Mouse (Mus musculus) hindbrain, embryonic 13.5 days (tissue): ENCODE measurements around the gene Paqr8. TPM values are rescaled to one million over a fixed set of nuclear protein-coding genes. Genes with fewer than 3 reads are reported as not detected.

ENCODE experiments used
- ATAC-seq: fragments of 200-750 bp; cut with Nextera tagmentation; 2 replicates; pipeline ENCODE4 v1.8.0; 2017; ENCODE audit warnings: moderate TSS enrichment; ENCODE audit not compliant: low FRiP score
- H3K27ac ChIP-seq: fragments of 300-500 bp; sonication (generic); 2 replicates; pipeline ENCODE4 v1.5.1; 2015; ENCODE audit warnings: inconsistent platforms, mild to moderate bottlenecking, moderate library complexity
- H3K27me3 ChIP-seq: fragments of 300-500 bp; sonication (generic); 2 replicates; pipeline ENCODE4 v1.6.1; 2015; ENCODE audit warnings: mild to moderate bottlenecking, inconsistent platforms
- H3K36me3 ChIP-seq: fragments of 300-500 bp; sonication (generic); 2 replicates; pipeline ENCODE4 v1.6.1; 2015; ENCODE audit warnings: mild to moderate bottlenecking, inconsistent platforms
- H3K4me1 ChIP-seq: fragments of 300-500 bp; sonication (generic); replicated peaks from 2 replicates; pipeline ENCODE4 v1.6.1; 2015; ENCODE audit warnings: inconsistent platforms
- H3K4me2 ChIP-seq: fragments of 300-500 bp; sonication (generic); 2 replicates; pipeline ENCODE4 v1.6.1; 2015; ENCODE audit warnings: inconsistent platforms, mild to moderate bottlenecking, moderate library complexity
- H3K4me3 ChIP-seq: fragments of 300-500 bp; sonication (generic); 2 replicates; pipeline ENCODE4 v1.5.1; 2015; ENCODE audit warnings: mild to moderate bottlenecking, inconsistent platforms
- H3K9ac ChIP-seq: fragments of 300-500 bp; sonication (generic); 2 replicates; pipeline ENCODE4 v1.6.1; 2015; ENCODE audit warnings: mild to moderate bottlenecking, inconsistent platforms
- H3K9me3 ChIP-seq: fragments of 300-500 bp; sonication (generic); 2 replicates; pipeline ENCODE4 v1.6.1; 2016; ENCODE audit warnings: inconsistent platforms
- WGBS: fragments of 180-500 bp; shearing (Covaris S2); methylation state at CpG from one replicate; pipeline ENCODE4 v1.1.7; 2015; 5-methylcytosine and 5-hydroxymethylcytosine counted together
- polyA plus RNA-seq: library from polyadenylated mRNA; unstranded; fragments of >200 nt; fragmentation: Nextera tagmentation; extraction: Ambion mirVana; gene quantifications from 2 replicates; pipeline ENCODE4 v1.2.1, GENCODE M21; 2015

Gene Paqr8
- 22.5 and 26.2 TPM in 2 replicates for polyA plus RNA-seq

GRCm38 (mm10) chr1:20890404-20890921 lies at the start of gene Paqr8:
Gene Paqr8, plus strand, starts transcription at chr1:20890606.
- H3K36me3 ChIP-seq, result no peaks in the 10 kb centered on the region
- H3K9me3 ChIP-seq, result no peaks in the 10 kb centered on the region
- peak within 1 kb of the TSS; percentile 84 for H3K9ac ChIP-seq
- no peaks in the 10 kb centered on the region for H3K27me3 ChIP-seq
- H3K4me2 ChIP-seq, result peak within 1 kb of the TSS; percentile 85
- H3K4me1 ChIP-seq, result peaks cover 18% of the 10 kb centered on the region
- peak within 1 kb of the TSS; percentile 74 for H3K4me3 ChIP-seq
- peak within 1 kb of the TSS; percentile 87 for H3K27ac ChIP-seq
- 0% methylated on average over 36 of the region's 37 CpGs for WGBS
- ATAC-seq, result peak; percentile 97

GRCm38 (mm10) chr1:20856924-20857902 lies 33.2 kb upstream of the Paqr8 start:
- Histone ChIP-seq H3K9ac (no peak overlapping the region), H3K9me3 (no peaks in the 10 kb centered on the region), H3K27me3 (no peaks in the 10 kb centered on the region), H3K4me1 (no peaks in the 10 kb centered on the region), H3K4me2 (no peak overlapping the region), H3K4me3 (no peak overlapping the region), H3K36me3 (no peaks in the 10 kb centered on the region), H3K27ac (no peak overlapping the region)
- WGBS, result 91% methylated on average over 7 of the region's 7 CpGs
- no peak for ATAC-seq

- H3K4me2 ChIP-seq, result no peak overlapping the region
- H3K4me1 ChIP-seq, result no peaks in the 10 kb centered on the region
- H3K27ac ChIP-seq, result no peak overlapping the region
- WGBS, result 88% methylated on average over 3 of the region's 3 CpGs
- no peaks in the 10 kb centered on the region for H3K27me3 ChIP-seq
- H3K9me3 ChIP-seq, result no peaks in the 10 kb centered on the region
- no peaks in the 10 kb centered on the region for H3K36me3 ChIP-seq
- no peak overlapping the region for H3K4me3 ChIP-seq
- H3K9ac ChIP-seq, result no peak overlapping the region
- ATAC-seq, result no peak
Measured at GRCm38 (mm10) chr1:20860775-20861174, 29.6 kb upstream of the Paqr8 start.

GRCm38 (mm10) chr1:20861865-20862264 lies 28.5 kb upstream of the Paqr8 start:
- WGBS, result 89% methylated on average over 3 of the region's 3 CpGs
- H3K4me2 ChIP-seq, result no peak overlapping the region
- H3K9me3 ChIP-seq, result no peaks in the 10 kb centered on the region
- no peak overlapping the region for H3K4me3 ChIP-seq
- no peaks in the 10 kb centered on the region for H3K27me3 ChIP-seq
- no peaks in the 10 kb centered on the region for H3K36me3 ChIP-seq
- no peak overlapping the region for H3K27ac ChIP-seq
- no peak overlapping the region for H3K9ac ChIP-seq
- H3K4me1 ChIP-seq, result 0 out of 2 replicates have a peak, but pooled peaks cover 2% of the 10 kb centered on the region
- ATAC-seq, result no peak

GRCm38 (mm10) chr1:20863452-20864172 lies 26.8 kb upstream of the Paqr8 start:
- 78% methylated on average over 5 of the region's 5 CpGs for whole genome bisulfite sequencing
- no peak overlapping the region for H3K27ac ChIP-seq
- no peaks in the 10 kb centered on the region for H3K9me3 ChIP-seq
- H3K36me3 ChIP-seq, result no peaks in the 10 kb centered on the region
- H3K4me1 ChIP-seq, result peaks cover 11% of the 10 kb centered on the region
- ATAC-seq, result no peak
- no peak overlapping the region for H3K4me3 ChIP-seq
- H3K9ac ChIP-seq, result no peak overlapping the region
- H3K4me2 ChIP-seq, result no peak overlapping the region
- H3K27me3 ChIP-seq, result no peaks in the 10 kb centered on the region

- peak; percentile 88 for ATAC-seq
- Histone ChIP-seq H3K9ac (no peak overlapping the region), H3K4me3 (no peak overlapping the region), H3K4me1 (peaks cover 11% of the 10 kb centered on the region), H3K36me3 (no peaks in the 10 kb centered on the region), H3K9me3 (no peaks in the 10 kb centered on the region), H3K4me2 (no peak overlapping the region), H3K27ac (peak overlapping the region; percentile 76), H3K27me3 (no peaks in the 10 kb centered on the region)
- WGBS, result 14% methylated on average over 8 of the region's 8 CpGs
Measured at GRCm38 (mm10) chr1:20867241-20867902, 23.0 kb upstream of the Paqr8 start.

- peaks cover 11% of the 10 kb centered on the region for H3K4me1 ChIP-seq
- peak overlapping the region; percentile 76 for H3K27ac ChIP-seq
- H3K4me3 ChIP-seq, result no peak overlapping the region
- peak; percentile 76 for ATAC-seq
- no peak overlapping the region for H3K4me2 ChIP-seq
- H3K27me3 ChIP-seq, result no peaks in the 10 kb centered on the region
- no peaks in the 10 kb centered on the region for H3K9me3 ChIP-seq
- H3K36me3 ChIP-seq, result no peaks in the 10 kb centered on the region
- H3K9ac ChIP-seq, result no peak overlapping the region
- 26% methylated on average over 9 of the region's 9 CpGs for WGBS
Measured at GRCm38 (mm10) chr1:20868036-20868435, 22.4 kb upstream of the Paqr8 start.

GRCm38 (mm10) chr1:20870887-20871286 lies 19.5 kb upstream of the Paqr8 start:
- no peak overlapping the region for H3K4me2 ChIP-seq
- 90% methylated on average over 2 of the region's 2 CpGs for WGBS

GRCm38 (mm10) chr1:20872496-20872895 lies 17.9 kb upstream of the Paqr8 start:
- 88% methylated on average over 5 of the region's 5 CpGs for WGBS
- Histone ChIP-seq H3K4me3 (no peak overlapping the region), H3K27ac (no peak overlapping the region)

More at GRCm38 (mm10) chr1:20870887-20871286, 19.5 kb upstream of the Paqr8 start:
- Histone ChIP-seq H3K4me3 (no peak overlapping the region), H3K9ac (no peak overlapping the region), H3K27ac (no peak overlapping the region), H3K4me1 (peaks cover 11% of the 10 kb centered on the region), H3K9me3 (no peaks in the 10 kb centered on the region), H3K27me3 (no peaks in the 10 kb centered on the region), H3K36me3 (no peaks in the 10 kb centered on the region)
- ATAC-seq, result no peak

GRCm38 (mm10) chr1:20874061-20874460 lies 16.3 kb upstream of the Paqr8 start:
- WGBS, result 95% methylated on average over 6 of the region's 6 CpGs
- no peaks in the 10 kb centered on the region for H3K36me3 ChIP-seq
- 0 out of 2 replicates have a peak, but pooled peaks cover 4% of the 10 kb centered on the region for H3K4me1 ChIP-seq
- H3K4me3 ChIP-seq, result no peak overlapping the region
- no peaks in the 10 kb centered on the region for H3K9me3 ChIP-seq
- no peak overlapping the region for H3K27ac ChIP-seq
- no peak overlapping the region for H3K4me2 ChIP-seq
- H3K27me3 ChIP-seq, result no peaks in the 10 kb centered on the region
- no peak for ATAC-seq
- no peak overlapping the region for H3K9ac ChIP-seq

More at GRCm38 (mm10) chr1:20872496-20872895, 17.9 kb upstream of the Paqr8 start:
- H3K4me2 ChIP-seq, result no peak overlapping the region
- peaks cover 11% of the 10 kb centered on the region for H3K4me1 ChIP-seq
- H3K36me3 ChIP-seq, result no peaks in the 10 kb centered on the region
- H3K9me3 ChIP-seq, result no peaks in the 10 kb centered on the region
- no peak overlapping the region for H3K9ac ChIP-seq
- no peak for ATAC-seq
- H3K27me3 ChIP-seq, result no peaks in the 10 kb centered on the region

- H3K27ac ChIP-seq, result no peak overlapping the region
- peak; percentile 57; the same call in 1 of the 2 replicates for ATAC-seq
- H3K4me3 ChIP-seq, result no peak overlapping the region
- H3K4me2 ChIP-seq, result no peak overlapping the region
- H3K36me3 ChIP-seq, result no peaks in the 10 kb centered on the region
- H3K9me3 ChIP-seq, result no peaks in the 10 kb centered on the region
- no peak overlapping the region for H3K9ac ChIP-seq
- 0 out of 2 replicates have a peak, but pooled peaks cover 4% of the 10 kb centered on the region for H3K4me1 ChIP-seq
- H3K27me3 ChIP-seq, result no peaks in the 10 kb centered on the region
Measured at GRCm38 (mm10) chr1:20877355-20877754, 13.1 kb upstream of the Paqr8 start.

GRCm38 (mm10) chr1:20879361-20879760 lies 11.0 kb upstream of the Paqr8 start:
- H3K4me1 ChIP-seq, result 0 out of 2 replicates have a peak, but pooled peaks cover 4% of the 10 kb centered on the region
- H3K9me3 ChIP-seq, result no peaks in the 10 kb centered on the region
- H3K4me3 ChIP-seq, result no peak overlapping the region
- no peak overlapping the region for H3K4me2 ChIP-seq
- H3K9ac ChIP-seq, result no peak overlapping the region
- no peak overlapping the region for H3K27ac ChIP-seq
- no peak for ATAC-seq
- no peaks in the 10 kb centered on the region for H3K36me3 ChIP-seq
- H3K27me3 ChIP-seq, result no peaks in the 10 kb centered on the region
- 92% methylated on average over 4 of the region's 4 CpGs for WGBS
